Mouse (Mus musculus) right cerebral cortex, postnatal 25 days (tissue): ENCODE results near the gene Osbpl10.
"Not testable (repeated sequence)": the region's sequence is repeated elsewhere in the genome, so short reads cannot be mapped to it uniquely, and the experiment has no call there.

Source experiments
- DNase-seq: peaks from one replicate; pipeline ENCODE4 v3.0.0; 2022

Gene Osbpl10

GRCm38 (mm10) chr9:114978281-114979111 lies at the start of gene Osbpl10:
TSS of gene Osbpl10 (plus strand) at chr9:114978569.
- peak; percentile 84 for DNase-seq

- no peak for DNase-seq
These were observed 47.8 kb upstream of the Osbpl10 start for GRCm38 (mm10) chr9:114930464-114931090.

GRCm38 (mm10) chr9:114932607-114933006 lies 45.8 kb upstream of the Osbpl10 start:
- no peak for DNase-seq

- no peak for DNase-seq
These were observed 45.2 kb upstream of the Osbpl10 start for GRCm38 (mm10) chr9:114933037-114933722.

- peak; percentile 97 for DNase-seq
These were observed 44.6 kb upstream of the Osbpl10 start, which contains the start of gene Gpd1l for GRCm38 (mm10) chr9:114933723-114934171. TSS of gene Gpd1l (minus strand) at chr9:114933987.

- no peak for DNase-seq
These were observed 44.1 kb upstream of the Osbpl10 start for GRCm38 (mm10) chr9:114934231-114934630.

GRCm38 (mm10) chr9:114935321-114935720 lies 43.0 kb upstream of the Osbpl10 start:
- no peak for DNase-seq

GRCm38 (mm10) chr9:114936687-114937086 lies 41.7 kb upstream of the Osbpl10 start:
- DNase-seq, result no peak

GRCm38 (mm10) chr9:114944642-114945041 lies 33.7 kb upstream of the Osbpl10 start:
- DNase-seq, result no peak

GRCm38 (mm10) chr9:114945576-114945975 lies 32.8 kb upstream of the Osbpl10 start:
- DNase-seq, result no peak

- no peak for DNase-seq
These were observed 30.0 kb upstream of the Osbpl10 start for GRCm38 (mm10) chr9:114948395-114948794.

- DNase-seq, result no peak
These were observed 25.5 kb upstream of the Osbpl10 start for GRCm38 (mm10) chr9:114952866-114953265.

GRCm38 (mm10) chr9:114955340-114955739 lies 23.0 kb upstream of the Osbpl10 start:
- no peak for DNase-seq

GRCm38 (mm10) chr9:114956945-114957344 lies 21.4 kb upstream of the Osbpl10 start:
- no peak for DNase-seq

- DNase-seq, result no peak
These were observed 18.2 kb upstream of the Osbpl10 start for GRCm38 (mm10) chr9:114960043-114960789.

- DNase-seq, result no peak
These were observed 17.5 kb upstream of the Osbpl10 start for GRCm38 (mm10) chr9:114960844-114961243.

- no peak for DNase-seq
These were observed 14.3 kb upstream of the Osbpl10 start for GRCm38 (mm10) chr9:114964093-114964492.

GRCm38 (mm10) chr9:114966286-114966685 lies 12.1 kb upstream of the Osbpl10 start:
- not testable (repeated sequence) for DNase-seq

- peak; percentile 51 for DNase-seq
These were observed 698 bp upstream of the Osbpl10 start for GRCm38 (mm10) chr9:114977461-114978280.

GRCm38 (mm10) chr9:114979969-114980368 lies 1.6 kb downstream of the Osbpl10 start:
- DNase-seq, result no peak

- no peak for DNase-seq
These were observed 4.5 kb downstream of the Osbpl10 start, which contains the start of gene Rps27rt for GRCm38 (mm10) chr9:114982689-114983360. TSS of gene Rps27rt (minus strand) at chr9:114982739.
